Mouse (Mus musculus) thymus, postnatal 4 days (tissue): ENCODE results near the gene Arap2.
"Not testable (repeated sequence)": the region's sequence is repeated elsewhere in the genome, so short reads cannot be mapped to it uniquely, and the experiment has no call there.

ENCODE experiments used
- DNase-seq: peaks from one replicate; pipeline ENCODE4 v3.0.0; 2021

Arap2 gene

GRCm38 (mm10) chr5:62739451-62740415 is 26.2 kb downstream of the Arap2 start:
- no peak for DNase-seq

DNA sequence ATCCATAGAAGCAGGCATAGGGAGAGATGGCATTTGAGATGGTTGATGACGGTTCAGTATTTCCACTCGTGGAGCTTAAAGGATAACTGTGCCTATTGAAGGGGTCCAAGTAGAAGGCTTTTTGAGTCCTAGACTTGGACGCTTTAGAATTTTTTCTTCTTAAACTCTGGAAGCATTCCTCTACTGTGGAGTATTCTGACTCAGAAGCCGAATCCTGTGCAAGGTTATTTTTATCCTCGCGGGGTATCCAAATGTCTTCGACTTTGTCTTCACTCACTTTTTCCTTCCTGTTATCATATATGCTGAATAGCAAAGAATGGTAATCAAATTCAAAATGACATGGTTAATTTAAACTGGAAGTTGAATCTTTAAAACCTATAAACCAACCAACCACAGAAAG is 35.4 kb downstream of the Arap2 start:
- not testable (repeated sequence) for DNase-seq

- no peak for DNase-seq
These were observed 40.4 kb downstream of the Arap2 start for GRCm38 (mm10) chr5:62725551-62725950.

- DNase-seq = no peak
These were observed 42.5 kb downstream of the Arap2 start for GRCm38 (mm10) chr5:62723261-62724105.

DNA sequence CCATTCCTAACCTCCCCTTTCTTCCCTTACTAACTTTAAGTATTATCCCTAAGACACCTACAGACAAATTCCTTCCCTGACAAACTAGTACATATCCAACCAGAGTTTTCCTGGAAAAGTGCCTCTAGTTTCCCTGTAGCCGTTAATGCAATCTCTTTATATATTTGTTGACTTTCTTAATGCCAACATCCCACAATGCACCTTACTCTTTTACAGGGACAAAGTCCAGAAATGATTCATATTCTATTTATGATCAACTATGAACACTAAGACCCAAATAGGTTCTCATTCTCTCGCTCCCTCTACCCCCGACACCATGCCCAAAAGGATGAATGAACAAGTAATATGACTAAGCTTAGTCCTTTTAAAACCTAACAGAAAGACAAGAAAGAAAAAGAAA is 49.5 kb downstream of the Arap2 start:
- no peak for DNase-seq

DNA sequence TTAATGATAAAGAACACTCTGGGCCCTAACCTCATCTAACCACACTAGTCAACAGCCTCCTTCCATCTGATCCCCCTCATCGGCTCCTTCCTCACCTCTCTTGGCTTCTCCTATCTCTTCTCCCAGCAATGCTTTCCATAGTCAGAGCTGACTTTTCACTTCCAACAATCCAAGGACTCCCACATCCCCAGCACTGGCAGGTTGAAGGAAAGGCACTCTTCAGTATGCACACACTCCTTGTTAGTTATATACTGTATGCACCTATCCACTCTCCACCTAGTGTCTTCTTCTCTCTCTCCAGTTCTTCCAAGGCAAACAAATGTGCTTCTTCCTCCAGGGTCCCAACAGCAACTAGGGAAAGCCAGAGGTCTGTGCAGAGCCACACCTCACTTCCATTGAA is 50.0 kb downstream of the Arap2 start:
- no peak for DNase-seq

DNA sequence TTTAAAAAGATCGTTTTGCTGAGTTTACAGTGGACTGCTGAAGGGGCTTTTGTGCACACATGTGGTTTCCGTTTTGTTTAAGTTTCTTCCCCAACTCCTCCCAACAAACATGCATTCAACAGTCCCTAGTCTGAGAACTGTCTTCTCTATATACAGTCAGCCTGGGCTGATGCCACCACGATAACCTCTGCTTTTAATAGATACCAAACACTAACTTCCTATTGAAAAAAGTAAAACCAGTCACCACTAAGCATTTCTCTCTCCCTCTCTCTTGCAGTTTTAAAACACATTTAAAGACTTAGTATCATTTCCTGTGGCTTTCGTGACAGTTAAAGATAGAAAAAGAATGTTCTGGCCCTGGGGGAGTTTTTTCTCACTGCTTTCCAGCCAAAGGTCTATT is 50.5 kb downstream of the Arap2 start:
- DNase-seq = no peak

DNA sequence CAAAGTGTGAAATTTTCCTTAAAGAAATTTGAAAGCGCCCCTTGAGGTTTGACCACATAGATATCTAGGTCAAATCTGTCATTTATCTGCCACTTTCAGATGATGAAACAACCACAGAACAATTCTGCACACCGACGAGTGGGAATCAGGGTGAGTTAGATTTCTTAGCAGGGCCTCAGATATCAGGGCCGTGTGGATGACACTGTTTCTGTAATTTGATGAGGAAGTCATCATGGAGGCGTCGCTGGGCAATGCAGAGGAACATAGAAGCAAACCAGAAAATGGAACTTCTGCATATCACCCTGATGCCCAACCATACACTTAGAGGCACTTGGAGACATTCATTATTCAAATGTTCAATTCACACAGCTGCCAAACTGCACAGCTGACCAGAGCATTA is 55.0 kb downstream of the Arap2 start:
- no peak for DNase-seq

DNA sequence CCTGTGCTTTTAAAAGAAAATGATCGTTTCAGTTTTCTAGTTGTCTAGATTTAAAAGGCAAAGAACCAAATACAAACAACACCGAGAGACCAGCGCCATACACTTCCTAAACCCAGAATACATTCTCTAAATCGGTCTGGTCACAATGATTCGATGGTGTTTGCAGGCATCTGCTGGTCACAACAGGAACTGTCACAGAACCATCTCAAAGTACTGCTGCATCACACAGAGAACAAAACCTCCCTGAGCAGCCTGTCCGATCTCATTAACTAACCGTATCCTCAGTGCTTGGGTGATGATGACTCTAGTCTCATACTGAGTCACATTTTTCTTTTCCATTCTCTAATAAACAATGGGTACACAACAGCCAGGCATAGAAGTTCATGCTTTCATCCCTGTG is 59.1 kb downstream of the Arap2 start:
- no peak for DNase-seq

DNA sequence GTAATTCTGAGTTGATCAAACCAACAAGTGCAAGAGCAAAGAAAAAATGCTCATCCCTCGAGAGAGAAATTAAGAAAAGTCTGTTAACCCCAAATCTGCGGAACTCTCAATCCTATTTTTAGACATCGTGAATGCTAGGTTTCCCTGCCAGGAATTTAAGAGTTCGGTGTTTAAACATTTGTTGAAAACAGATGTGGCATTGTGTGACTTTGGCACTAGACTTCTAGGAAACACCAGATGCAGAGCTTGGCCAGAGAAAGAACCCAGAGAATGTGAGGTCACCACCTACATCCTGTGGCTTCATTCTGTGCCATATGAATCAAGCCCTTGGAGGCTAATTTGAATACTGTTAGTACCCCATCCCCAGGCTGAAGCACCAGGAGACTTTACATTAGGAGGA is 76.0 kb downstream of the Arap2 start:
- no peak for DNase-seq

DNA sequence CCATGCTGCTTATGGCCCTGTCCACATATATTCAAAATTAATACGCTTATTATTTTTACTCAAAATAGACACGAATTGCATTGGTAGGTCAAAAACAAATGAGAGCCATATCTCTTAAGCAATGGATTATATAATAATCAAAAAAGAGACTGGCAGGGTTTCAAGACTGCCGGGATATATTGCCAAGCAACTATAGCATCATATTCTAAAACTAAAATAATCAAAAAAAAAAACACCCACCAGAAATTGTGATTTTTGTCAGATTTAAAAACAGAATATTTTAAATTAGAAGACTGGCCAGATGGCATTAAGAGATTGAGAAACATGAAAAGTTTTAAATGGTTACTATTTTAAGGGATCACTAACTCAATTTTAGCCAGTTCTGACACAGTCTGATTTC is 82.2 kb downstream of the Arap2 start:
- DNase-seq = no peak

GRCm38 (mm10) chr5:62683207-62683606 is 82.8 kb downstream of the Arap2 start:
- no peak for DNase-seq

DNA sequence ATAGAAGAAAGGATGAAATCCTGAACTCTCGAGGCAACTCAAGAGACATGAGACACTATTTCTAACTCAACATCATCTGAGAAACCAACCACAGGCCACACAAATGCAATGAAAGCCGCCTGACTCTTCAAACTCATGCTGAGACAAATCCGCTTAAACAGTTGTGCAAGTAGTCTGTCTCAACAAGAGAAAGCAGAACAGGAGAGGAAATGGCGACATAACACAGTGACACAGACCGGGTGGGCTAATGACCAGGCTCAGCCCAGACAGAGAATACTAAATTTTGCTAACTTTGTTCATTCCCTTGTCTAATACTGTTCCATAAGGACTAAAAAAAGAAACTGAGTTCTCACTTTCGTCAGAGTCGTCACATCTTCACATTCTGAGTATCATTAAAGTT is 88.6 kb downstream of the Arap2 start:
- DNase-seq = no peak

- DNase-seq = no peak
These were observed 93.1 kb downstream of the Arap2 start for GRCm38 (mm10) chr5:62672736-62673436.

- no peak for DNase-seq
These were observed 100.6 kb downstream of the Arap2 start for GRCm38 (mm10) chr5:62665329-62665728.

- DNase-seq = no peak
These were observed 101.1 kb downstream of the Arap2 start for GRCm38 (mm10) chr5:62664847-62665246.

DNA sequence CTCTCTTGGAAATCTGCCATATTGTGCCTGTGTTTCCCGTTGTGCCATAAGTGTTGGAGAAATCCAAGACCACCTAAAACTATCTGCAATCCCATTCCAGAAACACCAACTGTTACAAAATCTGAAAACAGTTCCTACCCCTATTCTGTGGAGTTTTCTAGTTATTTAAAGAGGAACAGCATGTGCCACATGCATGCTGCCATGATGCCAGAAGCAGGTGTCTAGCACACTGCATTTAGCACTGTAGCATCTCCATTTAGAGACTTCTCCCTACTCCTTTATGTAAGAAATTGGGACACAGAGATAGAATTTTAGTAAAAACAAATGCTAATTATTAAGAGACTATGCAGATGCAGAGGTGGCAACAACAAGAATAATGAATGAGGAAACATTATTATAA is 102.8 kb downstream of the Arap2 start:
- no peak for DNase-seq

- DNase-seq = no peak
These were observed 112.0 kb downstream of the Arap2 start for GRCm38 (mm10) chr5:62653924-62654323.

- DNase-seq = no peak
These were observed 123.6 kb downstream of the Arap2 start for GRCm38 (mm10) chr5:62642330-62642729.

GRCm38 (mm10) chr5:62640501-62640900 is 125.5 kb downstream of the Arap2 start:
- no peak for DNase-seq

GRCm38 (mm10) chr5:62636341-62636740 is 129.6 kb downstream of the Arap2 start:
- peak; percentile 12 for DNase-seq

- no peak for DNase-seq
These were observed 137.1 kb downstream of the Arap2 start for GRCm38 (mm10) chr5:62628901-62629300.

DNA sequence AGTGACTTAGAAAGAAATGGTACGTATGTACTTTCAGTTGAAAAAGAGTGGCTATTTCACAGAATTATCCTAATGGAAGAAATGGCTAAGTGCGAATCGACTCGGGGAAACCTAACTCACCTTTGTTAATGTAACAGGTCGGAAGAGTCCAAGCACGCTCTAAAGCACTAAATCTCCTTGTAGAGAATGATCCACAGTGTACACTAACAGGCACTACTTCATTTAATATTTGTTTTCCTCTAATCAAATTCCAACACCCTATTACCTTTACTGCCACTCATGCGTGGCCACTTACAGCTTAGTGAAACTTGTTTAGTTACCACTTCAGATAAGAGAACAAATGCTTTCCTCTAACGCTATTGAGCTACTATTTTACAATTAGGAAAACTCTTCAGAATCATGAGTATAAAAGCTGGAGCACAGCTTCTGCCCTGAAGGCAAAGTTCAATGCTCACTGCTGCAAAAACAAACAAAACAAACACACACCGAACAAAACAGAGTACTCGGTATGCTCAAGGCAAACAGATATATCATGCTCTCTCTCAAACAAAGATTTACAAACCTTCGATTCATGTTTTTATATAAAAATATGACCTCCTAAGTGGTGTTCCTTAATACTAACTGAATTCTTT is 143.0 kb downstream of the Arap2 start:
- no peak for DNase-seq
